Mouse (Mus musculus) hindbrain, embryonic 14.5 days (tissue): ENCODE measurements around the gene Dkc1. TPM values are rescaled to one million over a fixed set of nuclear protein-coding genes. Genes with fewer than 3 reads are reported as not detected.

ENCODE experiments used
- ATAC-seq: fragments of 200-750 bp; cut with Nextera tagmentation; 2 replicates; pipeline ENCODE4 v1.8.0; 2017; ENCODE audit warnings: moderate number of reproducible peaks, mild to moderate bottlenecking, moderate TSS enrichment, moderate library complexity; ENCODE audit not compliant: low FRiP score
- DNase-seq: peaks from one replicate; pipeline ENCODE4 v3.0.0-alpha.2; 2015; ENCODE audit warnings: low spot score
- H3K27ac ChIP-seq: fragments of 300-500 bp; sonication (generic); 2 replicates; pipeline ENCODE4 v1.5.1; 2014; ENCODE audit warnings: mild to moderate bottlenecking, moderate library complexity
- H3K27me3 ChIP-seq: fragments of 300-500 bp; sonication (generic); 2 replicates; pipeline ENCODE4 v1.6.1; 2014; ENCODE audit warnings: mild to moderate bottlenecking, low read length, mixed read lengths; ENCODE audit not compliant: control insufficient read depth, insufficient read depth
- H3K36me3 ChIP-seq: fragments of 300-500 bp; sonication (generic); replicated peaks from 2 replicates; pipeline ENCODE4 v1.6.1; 2014; ENCODE audit not compliant: control insufficient read depth, insufficient read depth
- H3K4me1 ChIP-seq: fragments of 300-500 bp; sonication (generic); replicated peaks from 2 replicates; pipeline ENCODE4 v1.6.1; 2014; ENCODE audit warnings: antibody characterized with exemption, low read length, mixed read lengths; ENCODE audit not compliant: control insufficient read depth, insufficient read depth
- H3K4me2 ChIP-seq: fragments of 300-500 bp; sonication (generic); replicated peaks from 2 replicates; pipeline ENCODE4 v1.6.1; 2014; ENCODE audit warnings: mild to moderate bottlenecking, moderate library complexity
- H3K4me3 ChIP-seq: fragments of 300-500 bp; sonication (generic); replicated peaks from 2 replicates; pipeline ENCODE4 v1.5.1; 2014; ENCODE audit warnings: mild to moderate bottlenecking, low read length
- H3K9ac ChIP-seq: fragments of 300-500 bp; sonication (generic); 2 replicates; pipeline ENCODE4 v1.6.1; 2014
- H3K9me3 ChIP-seq: fragments of 300-500 bp; sonication (generic); 2 replicates; pipeline ENCODE4 v1.6.1; 2016; ENCODE audit warnings: low read length; ENCODE audit not compliant: control insufficient read depth
- WGBS: fragments of 180-500 bp; shearing (Covaris S2); extraction: QIAGEN DNeasy Blood & Tissue Kit; methylation state at CpG from one replicate; pipeline ENCODE4 v1.1.7; 2014; 5-methylcytosine and 5-hydroxymethylcytosine counted together
- polyA plus RNA-seq: library from polyadenylated mRNA; unstranded; fragments of >200 nt; fragmentation: Nextera tagmentation; extraction: Ambion mirVana; gene quantifications from 2 replicates; pipeline ENCODE4 v1.2.1, GENCODE M21; 2014

Gene Dkc1
- 51.0 and 54.2 TPM in 2 replicates for polyA plus RNA-seq

- Histone ChIP-seq H3K36me3 (peaks cover 7% of the 10 kb centered on the region; the same call in 1 of the 2 replicates), H3K4me2 (peak within 1 kb of the TSS; percentile 58), H3K27me3 (no peaks in the 10 kb centered on the region), H3K9ac (peak within 1 kb of the TSS; percentile 62), H3K4me1 (peaks cover 3% of the 10 kb centered on the region; the same call in 1 of the 2 replicates), H3K4me3 (peak within 1 kb of the TSS; percentile 56), H3K9me3 (no peaks in the 10 kb centered on the region), H3K27ac (peak within 1 kb of the TSS; percentile 73)
- ATAC-seq (peak; percentile 100), DNase-seq (peak; percentile 83)
- WGBS: 29% methylated on average over 28 of the region's 29 CpGs
These were observed at the start of gene Dkc1 for GRCm38 (mm10) chrX:75095369-75096162. Gene Dkc1, plus strand, starts transcription at chrX:75095854.

- Histone ChIP-seq H3K27ac (no peak overlapping the region), H3K9ac (no peak overlapping the region), H3K36me3 (no peaks in the 10 kb centered on the region), H3K4me2 (no peak overlapping the region), H3K4me1 (no peaks in the 10 kb centered on the region), H3K9me3 (no peaks in the 10 kb centered on the region), H3K27me3 (no peaks in the 10 kb centered on the region), H3K4me3 (no peak overlapping the region)
- no peak for ATAC-seq
- DNase-seq: no peak
- 74% methylated on average over 1 of the region's 1 CpGs for WGBS
These were observed 49.7 kb upstream of the Dkc1 start for GRCm38 (mm10) chrX:75045931-75046330.

- no peak overlapping the region for H3K4me2 ChIP-seq
These were observed 48.6 kb upstream of the Dkc1 start for GRCm38 (mm10) chrX:75046921-75047635.

GRCm38 (mm10) chrX:75056120-75056775 lies 39.4 kb upstream of the Dkc1 start:
- 86% methylated on average over 2 of the region's 2 CpGs for WGBS
- Histone ChIP-seq H3K4me2 (no peak overlapping the region), H3K4me1 (no peaks in the 10 kb centered on the region), H3K27me3 (no peaks in the 10 kb centered on the region), H3K9me3 (no peaks in the 10 kb centered on the region), H3K36me3 (no peaks in the 10 kb centered on the region), H3K9ac (no peak overlapping the region), H3K4me3 (no peak overlapping the region), H3K27ac (no peak overlapping the region)
- DNase-seq (no peak), ATAC-seq (no peak)

More at GRCm38 (mm10) chrX:75046921-75047635, 48.6 kb upstream of the Dkc1 start:
- Histone ChIP-seq H3K27me3 (no peaks in the 10 kb centered on the region), H3K4me1 (no peaks in the 10 kb centered on the region), H3K9ac (no peak overlapping the region), H3K4me3 (no peak overlapping the region), H3K9me3 (no peaks in the 10 kb centered on the region), H3K27ac (no peak overlapping the region), H3K36me3 (no peaks in the 10 kb centered on the region)
- no peak for ATAC-seq
- DNase-seq: no peak
- 75% methylated on average over 3 of the region's 3 CpGs for WGBS

- ATAC-seq (no peak), DNase-seq (no peak)
- no peak overlapping the region for H3K9ac ChIP-seq
- H3K9me3 ChIP-seq: no peaks in the 10 kb centered on the region
- no peaks in the 10 kb centered on the region for H3K4me1 ChIP-seq
- no peaks in the 10 kb centered on the region for H3K36me3 ChIP-seq
- WGBS: 62% methylated on average over 2 of the region's 2 CpGs
- no peak overlapping the region for H3K27ac ChIP-seq
- no peak overlapping the region for H3K4me3 ChIP-seq
- no peaks in the 10 kb centered on the region for H3K27me3 ChIP-seq
- no peak overlapping the region for H3K4me2 ChIP-seq
These were observed 13.3 kb upstream of the Dkc1 start for GRCm38 (mm10) chrX:75082351-75082750.

GRCm38 (mm10) chrX:75083982-75084773 lies 11.5 kb upstream of the Dkc1 start:
- H3K4me2 ChIP-seq: peak overlapping the region; percentile 50
- H3K9me3 ChIP-seq: no peaks in the 10 kb centered on the region
- no peaks in the 10 kb centered on the region for H3K36me3 ChIP-seq
- DNase-seq (no peak), ATAC-seq (peak; percentile 79; the same call in 1 of the 2 replicates)
- 0 out of 2 replicates have a peak overlapping the region, but pooled peaks have one; percentile 14 for H3K27ac ChIP-seq
- no peaks in the 10 kb centered on the region for H3K4me1 ChIP-seq
- H3K27me3 ChIP-seq: no peaks in the 10 kb centered on the region
- H3K9ac ChIP-seq: peak overlapping the region; percentile 24
- WGBS: 26% methylated on average over 25 of the region's 26 CpGs
- H3K4me3 ChIP-seq: peak overlapping the region; percentile 44

- DNase-seq (no peak), ATAC-seq (peak; percentile 95)
- 9% methylated on average over 7 of the region's 17 CpGs for WGBS
- Histone ChIP-seq H3K4me2 (peak within 1 kb of the TSS; percentile 50), H3K9me3 (no peaks in the 10 kb centered on the region), H3K27ac (0 out of 2 replicates have a peak within 1 kb of the TSS, but pooled peaks have one; percentile 14), H3K4me3 (peak within 1 kb of the TSS; percentile 44), H3K9ac (peak within 1 kb of the TSS; percentile 39), H3K4me1 (no peaks in the 10 kb centered on the region), H3K36me3 (no peaks in the 10 kb centered on the region), H3K27me3 (no peaks in the 10 kb centered on the region)
These were observed 10.7 kb upstream of the Dkc1 start, which contains the start of gene Gab3 for GRCm38 (mm10) chrX:75084774-75085508. Gene Gab3, minus strand, starts transcription at chrX:75085458.

GRCm38 (mm10) chrX:75085654-75086053 lies 10.0 kb upstream of the Dkc1 start:
- no peaks in the 10 kb centered on the region for H3K36me3 ChIP-seq
- H3K27ac ChIP-seq: no peak overlapping the region
- H3K4me1 ChIP-seq: no peaks in the 10 kb centered on the region
- peak overlapping the region; percentile 50 for H3K4me2 ChIP-seq
- 31% methylated on average over 1 of the region's 1 CpGs for WGBS
- no peak overlapping the region for H3K4me3 ChIP-seq
- ATAC-seq: no peak
- no peaks in the 10 kb centered on the region for H3K9me3 ChIP-seq
- no peak for DNase-seq
- H3K9ac ChIP-seq: no peak overlapping the region
- no peaks in the 10 kb centered on the region for H3K27me3 ChIP-seq
